Mouse (Mus musculus) stomach, embryonic 14.5 days (tissue): ENCODE data around the gene Rab2b. TPM values are rescaled to one million over a fixed set of nuclear protein-coding genes. Genes with fewer than 3 reads are reported as not detected.
A peak's percentile ranks its signal among the peaks of the same experiment; 100 is the strongest.

Experiments used
- ATAC-seq: fragments of 200-750 bp; cut with Nextera tagmentation; 2 replicates; pipeline ENCODE4 v1.8.0; 2017; ENCODE audit warnings: low read depth, moderate TSS enrichment; ENCODE audit not compliant: insufficient number of reproducible peaks, insufficient read depth, low FRiP score
- H3K27ac ChIP-seq: fragments of 300-500 bp; sonication (generic); 2 replicates; pipeline ENCODE4 v1.5.1; 2014; ENCODE audit warnings: mild to moderate bottlenecking, low read length, moderate library complexity, mixed read lengths
- H3K27me3 ChIP-seq: fragments of 300-500 bp; sonication (generic); 2 replicates; pipeline ENCODE4 v1.6.1; 2014; ENCODE audit warnings: low read length, control low read depth, mixed read lengths; ENCODE audit not compliant: control insufficient read depth, insufficient read depth
- H3K36me3 ChIP-seq: fragments of 300-500 bp; sonication (generic); 2 replicates; pipeline ENCODE4 v1.6.1; 2014; ENCODE audit warnings: mild to moderate bottlenecking, control low read depth, low read length, moderate library complexity, mixed read lengths; ENCODE audit not compliant: control insufficient read depth, insufficient read depth
- H3K4me1 ChIP-seq: fragments of 300-500 bp; sonication (generic); 2 replicates; pipeline ENCODE4 v1.6.1; 2014; ENCODE audit warnings: low read length, control low read depth, mixed read lengths; ENCODE audit not compliant: control insufficient read depth, insufficient read depth
- H3K4me2 ChIP-seq: fragments of 300-500 bp; sonication (generic); replicated peaks from 2 replicates; pipeline ENCODE4 v1.6.1; 2014; ENCODE audit warnings: low read depth, low read length, control low read depth
- H3K4me3 ChIP-seq: fragments of 300-500 bp; sonication (generic); 2 replicates; pipeline ENCODE4 v1.5.1; 2014; ENCODE audit warnings: low read depth, low read length, control low read depth
- H3K9ac ChIP-seq: fragments of 300-500 bp; sonication (generic); replicated peaks from 2 replicates; pipeline ENCODE4 v1.6.1; 2014; ENCODE audit warnings: low read depth, mild to moderate bottlenecking, control low read depth, low read length, moderate library complexity, mixed read lengths
- H3K9me3 ChIP-seq: fragments of 300-500 bp; sonication (generic); 2 replicates; pipeline ENCODE4 v1.6.1; 2016; ENCODE audit warnings: low read depth, low read length, control low read depth; ENCODE audit not compliant: control insufficient read depth
- WGBS: fragments of 180-500 bp; shearing (Covaris S2); extraction: QIAGEN DNeasy Blood & Tissue Kit; methylation state at CpG from one replicate; pipeline ENCODE4 v1.1.7; 2014; 5-methylcytosine and 5-hydroxymethylcytosine counted together
- polyA plus RNA-seq: library from polyadenylated mRNA; unstranded; fragments of >200 nt; fragmentation: Nextera tagmentation; extraction: Ambion mirVana; gene quantifications from 2 replicates; pipeline ENCODE4 v1.2.1, GENCODE M21; 2014

The Rab2b gene
- 26.6 and 27.3 TPM in 2 replicates for polyA plus RNA-seq

DNA sequence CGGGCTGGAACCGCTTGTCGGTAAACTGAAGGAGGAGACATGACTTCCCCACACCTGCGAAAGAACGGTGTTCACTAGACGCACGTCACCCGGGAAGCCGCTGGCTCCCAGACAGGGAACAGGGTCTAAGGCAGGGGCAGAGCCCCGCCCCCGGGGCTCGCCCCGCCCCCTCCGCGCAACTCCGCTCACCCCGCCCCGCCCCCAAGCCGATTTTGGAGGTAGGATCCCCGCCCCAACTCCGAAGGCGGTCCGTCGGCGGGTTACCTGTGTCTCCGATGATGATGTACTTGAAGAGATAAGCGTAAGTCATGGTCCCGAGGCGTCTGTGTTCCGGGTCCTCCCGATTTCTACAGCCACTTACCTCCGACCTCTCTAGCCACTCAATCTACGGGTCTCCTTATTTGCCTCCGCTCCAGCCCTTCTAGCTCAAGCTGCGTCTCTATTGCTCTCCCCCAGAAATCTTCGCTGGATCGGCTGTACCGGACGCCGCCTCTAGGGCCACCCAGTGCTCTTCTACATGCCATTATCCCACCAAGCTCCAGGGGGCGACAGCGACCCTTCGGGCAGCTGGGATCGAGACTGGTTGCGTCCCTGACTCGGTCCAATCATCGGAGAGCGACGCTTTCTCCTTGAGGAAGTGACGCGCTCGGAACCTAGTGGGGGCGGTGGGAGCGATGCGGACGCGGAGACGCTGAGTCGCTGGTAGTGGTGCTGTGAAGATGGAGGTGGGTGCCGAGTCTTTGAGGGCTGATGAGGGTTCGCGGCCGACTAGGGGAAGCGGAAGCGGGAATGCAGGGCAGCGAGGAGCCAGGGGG, at the start of gene Rab2b, which contains the start of gene Tox4:
Gene Rab2b, minus strand, starts transcription at position 614 of the 815 bp plus-strand sequence.
Gene Tox4, plus strand, starts transcription at position 215 of the 815 bp plus-strand sequence.
- under 1% methylated on average over 58 of the region's 66 CpGs for WGBS
- peak; percentile 97 for ATAC-seq

DNA sequence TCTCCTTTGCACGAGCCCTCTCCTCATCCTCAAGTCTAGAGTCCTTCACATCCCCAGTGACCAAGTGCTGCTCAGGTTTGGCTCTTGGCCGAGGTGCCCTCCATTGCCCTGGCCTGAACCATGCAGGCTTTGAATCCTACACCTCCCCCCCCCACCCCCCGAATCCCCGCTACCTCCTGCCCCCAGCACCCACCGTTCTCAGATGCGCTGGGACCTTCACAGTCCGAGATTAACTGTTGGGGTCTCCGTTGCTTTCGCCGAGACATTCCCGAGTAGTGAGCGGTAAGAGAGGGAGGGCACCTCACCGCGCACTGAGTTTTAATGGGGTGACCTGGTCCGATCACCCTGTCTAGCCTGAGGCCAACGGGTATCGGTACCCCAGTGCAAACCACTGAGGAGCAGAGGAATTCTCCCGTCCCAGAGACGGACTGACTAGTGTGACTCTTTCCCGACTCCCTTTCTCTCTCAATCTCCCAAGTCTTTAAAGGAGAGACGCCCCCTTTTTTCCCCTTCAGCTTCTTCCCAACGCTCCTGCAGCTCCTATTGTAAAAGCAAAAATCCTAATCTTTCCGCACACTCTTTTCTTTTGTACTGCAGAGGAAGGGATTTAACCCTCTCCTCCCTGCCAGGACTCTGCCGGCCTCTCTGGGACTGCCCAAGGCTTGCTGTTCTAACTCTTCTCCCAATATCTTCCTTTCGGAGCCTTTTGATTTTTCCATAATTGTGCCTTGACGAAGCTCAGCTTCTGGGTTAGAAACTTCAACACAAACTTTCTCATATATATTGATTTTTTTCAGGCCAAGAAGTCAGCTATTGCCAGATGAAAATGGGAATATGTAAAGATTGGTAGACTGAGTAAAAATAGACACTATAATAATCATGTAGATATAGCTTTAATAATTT, 48.8 kb upstream of the Rab2b start, which contains the start of gene Sall2:
Gene Sall2, minus strand, starts transcription at position 853 of the 903 bp plus-strand sequence.
- H3K9me3 ChIP-seq: no peaks in the 10 kb centered on the region
- H3K27me3 ChIP-seq: 0 out of 2 replicates have a peak, but pooled peaks cover 4% of the 10 kb centered on the region
- no peaks in the 10 kb centered on the region for H3K36me3 ChIP-seq
- peak; percentile 49; the same call in 1 of the 2 replicates for ATAC-seq
- H3K4me3 ChIP-seq: peak within 1 kb of the TSS; percentile 38
- H3K27ac ChIP-seq: no peak within 1 kb of the TSS
- H3K4me2 ChIP-seq: peak within 1 kb of the TSS; percentile 74
- 0 out of 2 replicates have a peak, but pooled peaks cover 4% of the 10 kb centered on the region for H3K4me1 ChIP-seq
- 2% methylated on average over 26 of the region's 26 CpGs for WGBS
- no peak within 1 kb of the TSS; the same call in 1 of the 2 replicates for H3K9ac ChIP-seq

More for the DNA sequence above, at the start of gene Rab2b, which contains the start of gene Tox4:
- Histone ChIP-seq H3K27me3 (no peaks in the 10 kb centered on the region), H3K4me3 (peak within 1 kb of the TSS; percentile 75), H3K27ac (peak within 1 kb of the TSS; percentile 61), H3K9ac (peak within 1 kb of the TSS; percentile 77), H3K4me1 (0 out of 2 replicates have a peak, but pooled peaks cover 6% of the 10 kb centered on the region), H3K9me3 (no peaks in the 10 kb centered on the region), H3K4me2 (peak within 1 kb of the TSS; percentile 58), H3K36me3 (peaks cover 9% of the 10 kb centered on the region; the same call in 1 of the 2 replicates)

DNA sequence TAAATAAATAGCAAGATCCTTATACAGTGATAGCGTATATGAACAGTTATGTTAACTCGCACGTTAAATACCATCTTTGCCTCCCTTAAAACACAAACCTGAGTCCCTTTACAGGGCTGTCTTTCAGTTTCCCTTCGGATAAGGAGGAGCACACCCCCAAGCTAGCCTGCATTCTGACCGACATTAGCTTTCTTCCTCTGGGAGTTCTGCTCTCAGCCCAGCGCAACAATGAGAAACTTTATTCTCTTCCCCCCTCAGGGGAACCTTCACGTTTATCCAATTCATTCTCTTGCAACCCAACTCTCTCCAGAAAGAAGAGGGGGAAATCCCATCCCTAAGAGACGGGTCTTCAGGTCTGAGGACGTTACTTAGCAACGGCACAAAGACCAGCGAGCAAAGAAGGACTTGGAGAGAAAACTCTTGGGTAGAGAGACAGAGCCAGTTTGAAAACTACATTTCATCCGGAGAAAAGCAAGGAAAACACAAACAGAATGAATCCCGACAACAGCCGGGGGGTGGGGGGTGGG, 48.1 kb upstream of the Rab2b start:
- Histone ChIP-seq H3K4me1 (0 out of 2 replicates have a peak, but pooled peaks cover 4% of the 10 kb centered on the region), H3K4me3 (peak overlapping the region; percentile 38), H3K36me3 (no peaks in the 10 kb centered on the region), H3K27ac (no peak overlapping the region), H3K4me2 (peak overlapping the region; percentile 74), H3K9me3 (no peaks in the 10 kb centered on the region), H3K27me3 (0 out of 2 replicates have a peak, but pooled peaks cover 4% of the 10 kb centered on the region), H3K9ac (no peak overlapping the region)
- WGBS: 5% methylated on average over 14 of the region's 14 CpGs
- no peak for ATAC-seq

DNA sequence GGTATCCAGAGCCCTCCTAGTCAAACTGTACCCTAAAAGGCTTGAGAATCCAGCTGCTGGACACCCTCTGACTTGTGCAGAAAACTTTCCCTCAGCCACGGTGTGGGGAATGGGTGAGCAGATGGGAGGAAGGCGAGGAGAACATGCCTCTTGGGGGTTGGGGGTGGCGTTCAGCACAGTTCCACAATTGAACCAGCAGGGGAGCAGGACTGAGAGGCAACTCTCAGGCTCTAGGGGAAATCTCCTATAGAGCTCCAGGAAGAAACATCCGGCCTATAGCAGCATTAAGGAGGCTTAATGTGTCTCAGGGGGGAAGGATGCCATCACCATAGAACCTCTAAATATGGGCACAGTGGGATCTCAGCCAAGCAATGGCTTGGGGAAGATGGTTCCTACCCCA, 46.5 kb upstream of the Rab2b start:
- Histone ChIP-seq H3K9me3 (no peaks in the 10 kb centered on the region), H3K27ac (no peak overlapping the region), H3K36me3 (no peaks in the 10 kb centered on the region), H3K9ac (no peak overlapping the region), H3K4me2 (no peak overlapping the region), H3K27me3 (0 out of 2 replicates have a peak, but pooled peaks cover 4% of the 10 kb centered on the region), H3K4me3 (no peak overlapping the region), H3K4me1 (0 out of 2 replicates have a peak, but pooled peaks cover 4% of the 10 kb centered on the region)
- 14% methylated on average over 4 of the region's 4 CpGs for WGBS
- ATAC-seq: peak; percentile 28; the same call in 1 of the 2 replicates

DNA sequence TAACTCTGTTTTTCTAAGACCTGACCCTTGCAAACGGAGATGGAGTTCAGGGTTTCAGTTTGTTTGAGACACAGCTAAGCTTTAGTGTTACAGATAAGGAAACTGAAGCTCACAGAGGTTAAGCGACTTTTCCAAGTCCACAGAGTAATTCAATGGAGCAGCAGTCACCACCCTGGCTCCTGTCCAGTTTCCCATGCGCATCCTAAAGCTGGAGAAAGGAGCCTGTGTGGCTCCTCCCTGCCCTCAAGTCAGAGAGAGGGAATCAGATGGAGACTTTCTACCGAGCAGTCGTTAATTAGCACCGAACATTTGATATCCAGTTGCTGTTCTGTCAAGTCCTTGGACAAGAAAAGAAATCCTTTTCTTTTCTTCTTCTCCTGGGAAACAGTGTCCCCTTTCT, 40.0 kb upstream of the Rab2b start:
- peaks cover 13% of the 10 kb centered on the region for H3K4me1 ChIP-seq
- no peak overlapping the region for H3K9ac ChIP-seq
- no peak for ATAC-seq
- H3K27ac ChIP-seq: no peak overlapping the region
- H3K4me3 ChIP-seq: no peak overlapping the region
- no peaks in the 10 kb centered on the region for H3K27me3 ChIP-seq
- H3K9me3 ChIP-seq: no peaks in the 10 kb centered on the region
- 57% methylated on average over 6 of the region's 6 CpGs for WGBS
- H3K4me2 ChIP-seq: no peak overlapping the region
- no peaks in the 10 kb centered on the region; the same call in 1 of the 2 replicates for H3K36me3 ChIP-seq

DNA sequence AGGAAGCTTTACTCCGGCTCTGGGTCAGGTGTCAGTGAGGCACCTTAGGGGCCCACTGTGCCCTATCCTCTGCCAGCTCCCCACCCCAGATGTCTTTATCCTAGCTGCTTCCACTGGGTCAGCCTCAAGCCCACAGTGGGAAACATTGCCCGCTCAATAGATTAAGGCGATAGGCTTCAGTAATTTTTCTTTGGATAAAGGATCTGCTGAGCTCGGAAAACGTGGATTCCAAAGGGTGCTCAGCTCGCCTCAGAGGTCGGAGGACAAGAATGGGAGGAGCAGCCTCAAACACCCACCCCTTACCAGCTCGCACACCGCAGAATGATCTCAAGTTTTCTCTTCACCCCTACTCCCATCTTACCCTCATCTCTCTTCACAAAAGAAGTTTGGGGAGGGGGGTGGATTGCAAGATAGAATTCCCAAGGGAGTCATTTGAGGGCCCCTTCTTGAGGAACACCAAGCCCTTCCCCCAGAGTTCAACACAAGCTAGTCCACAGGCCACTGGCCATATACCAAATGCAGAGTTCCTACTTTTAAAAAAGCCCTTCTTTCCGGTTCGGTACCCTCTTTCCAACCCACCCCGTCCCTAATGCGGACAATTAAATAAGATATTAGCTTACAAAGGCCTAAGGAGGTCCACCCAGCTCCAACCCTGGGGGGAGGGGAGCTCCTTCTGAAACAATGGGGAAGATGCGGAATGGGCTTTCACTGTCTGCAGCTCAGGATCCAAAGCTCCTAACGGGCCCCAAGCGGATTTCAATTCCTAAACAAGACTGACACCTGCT, 37.3 kb upstream of the Rab2b start:
- Histone ChIP-seq H3K9ac (peak overlapping the region; percentile 84; the same call in 1 of the 2 replicates), H3K27ac (peak overlapping the region; percentile 91), H3K27me3 (no peaks in the 10 kb centered on the region), H3K9me3 (no peaks in the 10 kb centered on the region), H3K4me2 (peak overlapping the region; percentile 83), H3K4me1 (peaks cover 13% of the 10 kb centered on the region), H3K4me3 (peak overlapping the region; percentile 74), H3K36me3 (peaks cover 25% of the 10 kb centered on the region)
- WGBS: 7% methylated on average over 16 of the region's 16 CpGs
- peak; percentile 66 for ATAC-seq

DNA sequence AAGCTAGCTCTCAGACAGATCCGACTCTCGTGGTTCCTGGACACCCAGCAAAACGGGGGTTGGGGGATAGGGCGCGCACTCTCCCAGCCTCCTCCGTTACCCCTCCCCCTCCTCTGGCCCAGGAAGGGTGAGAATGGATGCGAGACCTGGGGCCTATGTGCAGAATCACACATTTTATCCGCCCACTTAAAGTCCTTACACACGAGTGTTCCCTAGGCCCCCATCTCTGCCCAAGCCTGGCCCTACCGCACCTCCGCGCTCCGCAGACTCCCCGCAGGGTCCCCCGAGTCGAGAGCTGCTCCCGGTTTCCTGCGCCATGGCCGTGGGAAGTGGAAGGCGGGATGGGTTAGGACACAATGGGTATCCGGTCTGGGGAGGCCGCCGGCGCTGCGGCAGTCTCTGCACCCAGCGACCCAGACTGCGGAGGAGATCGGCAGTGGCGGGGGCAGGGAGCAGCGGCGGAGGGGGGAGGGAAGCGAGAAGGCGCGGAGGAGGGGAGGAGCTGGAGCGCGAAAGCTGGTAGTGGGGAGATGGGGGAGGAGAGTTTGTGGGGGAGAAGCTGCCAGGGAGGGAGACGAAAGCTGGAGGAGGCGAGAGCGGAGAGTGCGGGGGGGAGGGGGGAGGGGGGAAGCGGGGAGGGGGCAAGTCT, 36.6 kb upstream of the Rab2b start:
- H3K27me3 ChIP-seq: no peaks in the 10 kb centered on the region
- H3K9me3 ChIP-seq: no peaks in the 10 kb centered on the region
- H3K4me1 ChIP-seq: peaks cover 13% of the 10 kb centered on the region
- H3K9ac ChIP-seq: peak overlapping the region; percentile 84
- peak overlapping the region; percentile 91 for H3K27ac ChIP-seq
- peaks cover 25% of the 10 kb centered on the region for H3K36me3 ChIP-seq
- peak; percentile 85 for ATAC-seq
- peak overlapping the region; percentile 83 for H3K4me2 ChIP-seq
- H3K4me3 ChIP-seq: peak overlapping the region; percentile 74
- WGBS: 0% methylated on average over 36 of the region's 41 CpGs
